Mouse (Mus musculus) adrenal gland, postnatal 4 days (tissue): ENCODE results near the gene Atat1. TPM values are rescaled to one million over a fixed set of nuclear protein-coding genes. Genes with fewer than 3 reads are reported as not detected.

ENCODE experiments used
- DNase-seq, 2 experiments: peaks; one replicate each; pipeline ENCODE4 v3.0.0; 2021 to 2022; ENCODE audit warnings: low spot score in 2 of 2, mixed read lengths in 2 of 2
- total RNA-seq, 2 experiments: library from RNA; stranded (reverse); gene quantifications; 2 replicates each; pipeline ENCODE4 v1.2.3; 2021

The Atat1 gene
- total RNA-seq, 2 experiments from 2014 or later: 46.3 to 50.3 TPM

- DNase-seq: no peak
Observed at GRCm38 (mm10) chr17:35918276-35919059, 8.6 kb upstream of the Atat1 start.

DNA sequence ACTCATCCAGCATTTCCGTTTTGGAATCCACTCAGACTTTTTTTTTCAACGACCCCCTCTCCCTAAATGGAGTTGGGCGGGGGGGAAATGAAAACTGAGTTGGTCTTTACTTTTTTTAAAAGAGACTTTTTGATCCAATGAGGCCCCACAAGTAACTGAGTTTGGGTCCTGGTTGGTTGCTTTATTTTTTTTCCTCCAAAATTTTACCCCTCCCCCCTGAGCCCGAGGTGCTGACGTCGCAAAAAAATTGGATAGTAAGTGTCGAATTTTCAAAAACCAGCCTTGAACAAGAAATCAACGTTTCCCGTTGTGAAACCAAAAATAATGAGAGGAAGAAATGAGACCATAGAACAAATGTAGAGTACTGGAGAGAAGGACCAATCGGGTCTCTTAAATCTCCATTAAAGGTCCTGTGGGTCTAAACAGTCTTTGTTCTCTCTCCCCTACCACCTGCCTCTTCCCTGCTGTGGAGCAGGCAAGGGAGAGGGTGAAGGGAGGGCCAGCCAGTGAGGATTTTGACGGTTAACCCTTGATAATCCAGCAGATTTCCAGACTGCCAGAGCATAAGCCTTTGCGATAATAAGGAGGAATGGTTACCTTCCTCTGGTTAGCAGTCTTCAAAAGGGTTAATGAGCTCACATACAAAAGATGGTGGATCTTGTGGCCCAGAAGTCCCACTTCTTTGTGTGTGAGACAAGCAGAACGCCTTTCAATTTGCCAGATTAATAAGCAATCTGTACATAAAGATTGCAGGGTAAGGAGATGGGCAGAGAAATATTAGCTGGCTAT, 7.8 kb upstream of the Atat1 start:
- DNase-seq: no peak

GRCm38 (mm10) chr17:35917143-35917462, 7.2 kb upstream of the Atat1 start:
- no peak for DNase-seq

GRCm38 (mm10) chr17:35916297-35917142, 6.6 kb upstream of the Atat1 start, which contains the start of the genes Mrps18b and Ppp1r10:
Mrps18b (minus strand) TSS chr17:35916389.
Ppp1r10 (plus strand) TSS chr17:35916434.
- peak; percentile 95 to 97 for DNase-seq

- DNase-seq: no peak
Observed at GRCm38 (mm10) chr17:35915538-35916296, 5.8 kb upstream of the Atat1 start.

DNA sequence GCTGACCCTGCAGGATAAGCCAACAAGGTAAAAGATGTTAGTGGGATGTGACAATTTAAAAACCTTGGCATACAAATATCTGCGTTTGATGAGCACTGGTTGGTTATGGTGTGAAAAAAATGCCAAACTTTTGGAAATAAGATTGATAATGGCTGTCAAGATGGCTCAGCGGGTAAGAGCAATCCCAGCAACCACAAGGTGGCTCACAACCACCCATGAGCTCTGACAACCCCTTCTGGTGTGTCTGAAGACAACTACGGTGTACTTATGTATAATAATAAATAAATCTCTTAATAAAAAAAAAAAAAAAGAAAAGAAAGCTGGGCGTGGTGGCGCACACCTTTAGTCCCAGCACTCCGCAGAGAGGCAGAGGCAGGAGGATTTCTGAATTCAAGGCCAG, 5.1 kb upstream of the Atat1 start:
- no peak for DNase-seq

- DNase-seq: no peak
Observed at GRCm38 (mm10) chr17:35909186-35909918, 523 bp downstream of the Atat1 start.

GRCm38 (mm10) chr17:35907609-35908008, 2.3 kb downstream of the Atat1 start:
- no peak for DNase-seq

- DNase-seq: no peak
Observed at GRCm38 (mm10) chr17:35905587-35905986, 4.3 kb downstream of the Atat1 start.

- DNase-seq: no peak
Observed at GRCm38 (mm10) chr17:35903992-35904355, 5.9 kb downstream of the Atat1 start.

- DNase-seq: no peak
Observed at GRCm38 (mm10) chr17:35903343-35903991, 6.4 kb downstream of the Atat1 start.

DNA sequence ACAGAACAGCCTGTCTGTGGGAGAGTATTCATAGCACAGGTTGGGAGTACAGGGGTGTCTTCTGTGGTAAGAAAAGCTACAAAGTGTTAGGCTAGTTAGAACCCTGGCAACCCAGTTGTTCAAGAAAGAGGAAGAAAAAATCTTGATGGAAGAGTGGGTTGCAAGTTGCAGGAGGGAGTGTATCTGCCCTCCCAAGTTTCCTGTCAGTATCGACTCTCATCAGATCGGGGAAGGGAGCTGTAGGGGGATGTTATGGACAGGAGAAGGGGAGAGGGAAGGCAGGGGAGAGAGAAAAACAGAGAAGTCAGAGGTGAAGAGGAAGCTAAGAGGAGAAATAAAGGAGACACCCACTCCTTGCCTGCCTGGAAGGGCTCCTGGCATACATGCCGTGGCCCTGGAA, 9.2 kb downstream of the Atat1 start:
- no peak for DNase-seq

GRCm38 (mm10) chr17:35897644-35898573, 12.0 kb downstream of the Atat1 start:
- no peak for DNase-seq

GRCm38 (mm10) chr17:35896781-35897643, 12.9 kb downstream of the Atat1 start, which contains the start of gene 2310061I04Rik:
2310061I04Rik (minus strand) TSS chr17:35897431.
- DNase-seq: peak; percentile 77 to 84

DNA sequence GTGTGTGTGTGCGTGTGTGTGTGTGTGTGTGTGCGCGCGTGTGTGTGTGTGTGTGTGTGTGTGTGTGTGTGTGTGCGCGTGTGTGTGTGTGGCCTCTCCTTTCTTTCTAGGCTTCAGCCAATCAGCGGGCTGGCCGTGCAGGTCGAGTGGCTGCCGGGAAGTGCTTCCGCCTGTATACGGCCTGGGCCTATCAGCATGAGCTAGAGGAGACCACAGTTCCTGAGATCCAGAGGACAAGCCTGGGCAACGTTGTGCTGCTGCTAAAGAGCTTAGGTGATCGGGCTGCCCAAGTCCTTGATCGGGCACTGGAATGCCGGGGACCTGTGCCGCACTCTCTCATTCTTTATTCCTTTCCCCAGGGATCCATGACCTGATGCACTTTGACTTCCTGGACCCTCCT, 22.1 kb downstream of the Atat1 start:
- no peak for DNase-seq

DNA sequence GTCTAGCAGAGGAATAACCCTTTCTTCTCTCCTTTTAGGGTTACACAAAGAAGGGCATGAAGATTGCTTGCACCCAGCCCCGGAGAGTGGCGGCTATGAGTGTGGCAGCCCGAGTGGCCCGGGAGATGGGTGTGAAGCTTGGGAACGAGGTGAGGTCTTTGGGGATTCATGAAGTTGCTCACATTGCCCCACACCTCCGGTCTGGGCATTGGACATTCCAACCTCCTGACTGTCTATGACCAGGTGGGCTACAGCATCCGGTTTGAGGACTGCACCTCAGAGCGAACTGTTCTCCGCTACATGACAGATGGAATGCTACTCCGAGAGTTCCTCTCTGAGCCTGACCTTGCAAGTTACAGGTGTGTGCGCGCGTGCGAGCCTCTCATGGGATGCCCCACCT, 26.1 kb downstream of the Atat1 start:
- no peak for DNase-seq

- no peak for DNase-seq
Observed at GRCm38 (mm10) chr17:35882924-35883323, 27.0 kb downstream of the Atat1 start.
